Mouse (Mus musculus) testis, postnatal 14 days (tissue): ENCODE data around the gene Fcnb.

Experiments used
- DNase-seq: peaks from one replicate; pipeline ENCODE4 v3.0.0; 2021; ENCODE audit warnings: low spot score

Fcnb gene

DNA sequence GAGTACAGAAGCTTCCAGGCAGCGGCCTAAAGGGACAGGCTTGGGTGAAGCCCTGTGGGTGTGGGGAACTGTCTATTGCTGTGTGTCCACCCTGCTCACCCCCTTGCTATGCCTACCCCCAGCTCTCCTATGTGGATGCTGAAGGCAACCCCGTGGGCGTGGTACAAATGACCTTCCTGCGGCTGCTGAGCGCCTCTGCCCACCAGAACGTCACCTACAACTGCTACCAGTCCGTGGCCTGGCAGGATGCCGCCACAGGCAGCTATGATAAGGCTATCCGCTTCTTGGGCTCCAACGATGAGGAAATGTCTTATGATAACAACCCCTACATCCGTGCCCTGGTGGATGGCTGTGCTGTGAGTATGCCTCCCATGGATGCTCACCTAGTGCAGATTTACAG lies 52.2 kb downstream of the Fcnb start:
- no peak for DNase-seq

DNA sequence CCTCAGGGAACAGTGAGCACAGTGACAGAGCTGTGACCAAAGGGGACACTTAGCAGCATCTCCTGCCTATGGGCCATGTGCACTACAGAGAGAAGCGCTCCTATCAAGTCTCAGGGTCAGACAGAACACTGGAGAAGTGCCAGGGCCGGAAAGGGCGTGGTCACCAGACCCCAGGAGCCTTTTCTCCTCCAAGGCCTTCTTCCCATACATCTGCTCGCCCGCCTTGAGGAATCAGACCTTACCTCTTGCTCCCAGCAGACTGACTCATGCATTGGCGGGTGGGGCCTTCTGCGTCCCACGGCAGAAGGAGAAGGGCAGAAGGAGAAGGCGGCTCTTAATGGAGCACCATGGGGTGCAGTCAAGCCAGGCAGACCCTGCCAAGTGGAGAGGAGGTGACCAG lies 52.8 kb downstream of the Fcnb start:
- no peak for DNase-seq
